Mouse (Mus musculus): Measurements from ENCODE around the gene Pik3r6.

Gene Pik3r6

DNA sequence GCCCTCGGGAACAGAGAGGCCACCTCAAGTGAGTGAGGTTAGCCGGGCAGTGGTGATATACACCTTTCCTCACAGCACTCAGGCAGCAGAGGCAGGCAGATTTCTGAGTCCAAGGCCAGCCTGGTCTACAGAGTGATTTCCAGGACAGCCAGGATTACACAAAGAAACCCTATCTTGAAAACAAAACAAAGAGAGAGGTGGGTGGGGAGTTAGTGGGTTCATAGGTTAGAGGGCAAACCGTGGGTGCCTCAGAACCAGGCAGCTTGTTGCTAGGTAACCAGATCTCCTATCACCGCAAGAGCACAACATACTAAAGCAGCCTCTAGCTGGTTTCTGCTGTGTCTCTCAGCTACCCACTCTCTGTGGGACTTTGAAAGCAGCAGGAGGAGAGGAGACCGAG lies 83.9 kb downstream of the Pik3r6 start, which contains the start of gene Ccdc42:
Gene Ccdc42, plus strand, starts transcription at position 301 of the 400 bp plus-strand sequence.
- DNase-seq = no peak

DNA sequence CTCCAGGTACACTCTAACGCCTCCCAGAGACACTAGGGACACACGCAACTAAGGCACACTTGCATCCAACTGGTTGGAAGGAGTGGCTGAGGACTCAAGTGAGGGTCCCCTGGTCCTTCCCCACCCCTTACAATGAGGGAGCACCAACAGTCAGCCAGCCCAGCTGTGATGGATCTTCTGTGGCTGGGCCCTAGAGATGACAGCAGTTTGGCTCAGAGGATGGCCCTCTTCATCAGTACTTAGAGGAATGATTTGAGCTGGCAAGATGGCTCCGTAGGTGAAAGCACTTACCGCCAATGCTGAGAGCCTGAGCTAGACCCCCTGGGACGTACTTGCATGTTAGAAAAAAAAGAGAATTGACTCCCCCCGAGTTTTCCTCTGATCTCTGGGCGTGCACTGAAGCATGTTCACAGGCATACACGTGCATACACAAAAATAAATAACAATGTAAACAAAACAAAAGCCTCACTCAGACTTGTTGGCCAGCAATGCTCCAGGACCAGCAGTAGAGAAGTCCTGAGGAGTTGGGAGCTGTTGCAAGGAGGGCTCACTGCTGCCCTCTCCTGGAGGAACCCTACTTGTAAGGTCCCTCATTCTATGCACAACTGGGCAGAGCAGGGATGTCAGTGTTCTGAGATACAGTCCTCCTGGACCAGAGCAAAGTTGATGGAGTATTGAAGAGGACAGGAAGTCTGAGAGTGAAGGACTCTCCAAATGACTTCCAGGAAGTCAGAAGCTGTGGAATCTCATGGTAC lies 86.4 kb downstream of the Pik3r6 start:
- DNase-seq = peak; percentile 93

DNA sequence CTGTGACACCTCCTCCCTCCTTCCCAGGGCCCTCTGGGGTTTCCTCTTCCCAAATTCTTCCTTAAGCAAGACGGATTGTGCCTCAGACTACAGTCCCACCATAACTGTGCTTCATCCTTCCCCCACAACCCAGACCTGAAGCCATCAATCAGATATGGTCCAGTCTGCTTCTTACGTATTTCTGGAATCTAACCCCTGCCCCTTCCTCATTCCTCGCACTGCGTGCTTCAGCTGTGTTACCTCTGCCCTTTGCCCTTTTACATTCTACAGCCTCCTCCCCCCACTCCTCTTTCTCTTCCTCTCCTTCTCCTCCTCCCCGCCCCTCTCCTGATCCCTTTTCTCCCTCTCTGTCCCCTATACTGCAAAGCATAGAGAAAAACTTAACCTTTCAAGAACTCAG lies 88.9 kb downstream of the Pik3r6 start:
- DNase-seq = no peak

DNA sequence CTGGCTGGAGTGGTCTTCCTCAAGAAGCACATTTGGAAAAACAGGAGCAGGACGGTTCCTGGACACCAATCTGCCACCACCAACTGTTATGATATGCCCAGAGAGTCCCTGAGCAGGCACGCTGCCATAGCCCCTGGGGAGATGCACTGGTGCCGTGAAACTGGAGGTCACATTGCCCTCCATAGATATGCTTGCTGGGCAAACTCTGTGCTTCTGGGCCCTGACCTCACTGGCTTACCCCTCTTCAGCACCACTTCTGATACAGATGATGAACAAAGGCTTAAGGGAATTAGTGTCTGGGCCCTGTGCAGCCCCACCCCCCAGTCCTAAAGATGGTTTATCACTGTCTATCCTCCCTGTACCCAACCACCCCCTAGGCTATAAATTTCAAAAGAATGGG lies 90.4 kb downstream of the Pik3r6 start:
- no peak for DNase-seq

DNA sequence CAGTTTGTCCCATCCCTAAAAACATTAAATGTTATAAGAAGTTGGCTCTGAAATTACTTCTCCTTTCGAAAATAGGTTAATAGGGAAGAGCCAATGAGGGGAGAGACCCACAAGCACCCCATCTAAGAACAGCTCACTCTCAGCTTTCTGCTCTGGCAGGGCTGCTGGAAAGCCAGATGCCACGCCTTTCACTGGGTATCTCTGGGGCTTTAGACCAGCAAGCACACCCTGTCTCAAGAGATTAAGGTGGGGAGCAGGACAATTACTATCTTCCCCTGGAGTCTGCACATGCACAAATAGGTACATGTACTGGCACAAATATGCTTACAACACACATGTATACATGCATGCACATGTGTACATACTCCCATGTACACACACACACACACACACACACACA lies 95.1 kb downstream of the Pik3r6 start:
- no peak for DNase-seq

DNA sequence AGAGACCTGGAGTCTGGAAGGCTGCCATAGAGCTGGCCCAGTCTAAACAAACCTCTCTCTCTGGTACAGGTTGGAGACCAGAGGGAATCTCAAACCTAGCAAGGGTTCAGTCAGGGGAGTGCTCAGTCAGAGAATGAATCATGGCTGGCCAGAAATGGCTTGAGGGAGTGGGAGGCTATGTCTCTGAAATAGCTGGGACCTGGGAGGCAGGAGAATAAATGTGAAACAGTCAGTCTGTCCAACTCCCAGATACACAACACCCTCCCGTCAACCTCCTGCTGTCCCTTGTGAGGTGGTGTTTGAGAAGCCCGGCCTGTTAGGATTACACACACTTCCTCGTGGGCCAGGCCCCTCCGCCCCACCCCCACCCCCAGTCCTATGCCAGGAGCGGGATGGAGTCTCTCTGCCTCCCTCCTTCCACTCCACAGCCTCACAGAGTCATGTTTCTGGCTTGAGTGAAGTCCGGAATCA lies 97.8 kb downstream of the Pik3r6 start:
- peak; percentile 64 for DNase-seq

DNA sequence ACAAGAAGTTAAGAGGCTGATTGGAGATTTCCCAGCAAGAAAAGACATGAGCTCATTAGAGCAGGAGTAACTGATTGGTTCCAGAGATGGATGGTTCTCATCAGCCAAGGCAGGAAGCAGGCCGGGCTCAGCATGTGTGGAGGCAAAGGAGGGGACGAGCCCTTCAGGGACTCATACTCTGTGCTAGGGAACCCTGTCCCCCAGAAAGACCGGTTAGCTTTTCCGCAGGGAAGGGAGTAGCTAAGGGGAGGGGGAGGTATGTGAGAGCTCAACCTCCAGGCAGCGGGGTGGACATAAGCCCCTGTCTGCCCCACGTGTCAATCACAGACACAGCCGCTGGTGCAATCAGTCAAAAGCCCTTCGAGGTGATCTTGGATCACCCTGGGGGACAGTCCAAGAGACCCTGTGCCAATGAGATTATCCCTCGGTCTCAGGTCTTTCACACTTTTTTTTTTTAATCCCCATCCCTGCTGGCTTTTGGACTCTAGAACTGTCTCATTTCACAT lies 98.7 kb downstream of the Pik3r6 start:
- DNase-seq = no peak

Measured in lung, postnatal 14 days (tissue).